Mouse (Mus musculus) spleen, adult 2 months (tissue): ENCODE measurements at regions not wholly inside any gene's neighbourhood (a gene's known extent, or its start where the extent isn't known, plus 50 kb on each side); places are given as distances from the start of the nearest gene placed in this dataset.

Source experiments
- DNase-seq, 2 experiments: peaks; one replicate each; pipeline versions ENCODE4 v3.0.0 to v3.0.0-alpha.2; 2012 to 2021; ENCODE audit warnings: low spot score in 2 of 2, low read depth in 1 of 2
- H3K27ac ChIP-seq: fragments of 200-500 bp; 2 replicates; pipeline ENCODE4 v1.5.1; 2012; ENCODE audit warnings: low read length, inconsistent platforms; ENCODE audit not compliant: insufficient read depth
- H3K27me3 ChIP-seq: fragments of 200-500 bp; 2 replicates; pipeline ENCODE4 v1.6.1; 2012; ENCODE audit warnings: mild to moderate bottlenecking, moderate library complexity, low read length, inconsistent platforms; ENCODE audit not compliant: control insufficient read depth, insufficient read depth
- H3K36me3 ChIP-seq: fragments of 200-500 bp; 2 replicates; pipeline ENCODE4 v1.6.1; 2012; ENCODE audit warnings: mild to moderate bottlenecking, low read length, inconsistent platforms; ENCODE audit not compliant: control insufficient read depth, insufficient read depth
- H3K4me1 ChIP-seq: fragments of 200-500 bp; 2 replicates; pipeline ENCODE4 v1.6.1; 2011; ENCODE audit warnings: inconsistent platforms; ENCODE audit not compliant: control insufficient read depth, insufficient read depth, insufficient read length
- H3K4me3 ChIP-seq: fragments of 200-500 bp; 2 replicates; pipeline ENCODE4 v1.5.1; 2011; ENCODE audit warnings: mild to moderate bottlenecking, inconsistent platforms; ENCODE audit not compliant: insufficient read depth, insufficient read length; ENCODE audit errors: extremely low read depth
- CTCF ChIP-seq: fragments of 200-500 bp; IDR thresholded peaks from 2 replicates; pipeline ENCODE4 v1.5.1; 2011; ENCODE audit warnings: mild to moderate bottlenecking, inconsistent platforms; ENCODE audit not compliant: insufficient read depth, insufficient read length, insufficient replicate concordance; ENCODE audit errors: extremely low read depth
- POLR2A ChIP-seq: fragments of 200-500 bp; IDR thresholded peaks from 2 replicates; pipeline ENCODE4 v1.6.1; 2011; ENCODE audit warnings: low read depth, low read length, inconsistent platforms
- WGBS: fragments of 180-500 bp; shearing (Covaris S2); methylation state at CpG from one replicate; pipeline ENCODE4 v1.1.7; 2018; 5-methylcytosine and 5-hydroxymethylcytosine counted together

DNA sequence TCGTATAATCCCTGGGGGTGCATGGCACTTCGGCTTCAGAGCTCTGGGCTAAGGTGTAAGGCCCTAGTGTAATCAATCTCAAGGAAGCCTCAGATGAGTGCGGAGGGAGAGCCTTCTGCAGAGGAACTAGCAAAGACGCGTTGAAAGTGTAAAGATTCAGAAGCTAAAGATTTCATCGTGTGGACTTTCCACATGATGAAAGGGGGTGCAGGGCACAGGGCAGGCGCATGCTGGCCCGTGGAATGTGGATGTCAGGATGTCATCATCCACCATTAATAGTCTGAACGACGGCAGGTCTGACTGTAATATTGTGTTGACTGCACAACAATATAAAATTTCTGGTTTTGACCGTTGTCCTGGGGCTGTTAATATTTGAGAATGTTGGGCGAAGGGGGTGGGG, 85.2 kb upstream of the Ccnd2 start:
- H3K27ac ChIP-seq, result no peak overlapping the region
- H3K27me3 ChIP-seq, result no peaks in the 10 kb centered on the region
- 73% methylated on average over 12 of the region's 12 CpGs for WGBS
- H3K4me1 ChIP-seq, result peaks cover 30% of the 10 kb centered on the region; the same call in 1 of the 2 replicates
- H3K36me3 ChIP-seq, result no peaks in the 10 kb centered on the region
- no peak for TF ChIP-seq CTCF
- no peak for TF ChIP-seq POLR2A
- no peak for DNase-seq
- no peak overlapping the region for H3K4me3 ChIP-seq

DNA sequence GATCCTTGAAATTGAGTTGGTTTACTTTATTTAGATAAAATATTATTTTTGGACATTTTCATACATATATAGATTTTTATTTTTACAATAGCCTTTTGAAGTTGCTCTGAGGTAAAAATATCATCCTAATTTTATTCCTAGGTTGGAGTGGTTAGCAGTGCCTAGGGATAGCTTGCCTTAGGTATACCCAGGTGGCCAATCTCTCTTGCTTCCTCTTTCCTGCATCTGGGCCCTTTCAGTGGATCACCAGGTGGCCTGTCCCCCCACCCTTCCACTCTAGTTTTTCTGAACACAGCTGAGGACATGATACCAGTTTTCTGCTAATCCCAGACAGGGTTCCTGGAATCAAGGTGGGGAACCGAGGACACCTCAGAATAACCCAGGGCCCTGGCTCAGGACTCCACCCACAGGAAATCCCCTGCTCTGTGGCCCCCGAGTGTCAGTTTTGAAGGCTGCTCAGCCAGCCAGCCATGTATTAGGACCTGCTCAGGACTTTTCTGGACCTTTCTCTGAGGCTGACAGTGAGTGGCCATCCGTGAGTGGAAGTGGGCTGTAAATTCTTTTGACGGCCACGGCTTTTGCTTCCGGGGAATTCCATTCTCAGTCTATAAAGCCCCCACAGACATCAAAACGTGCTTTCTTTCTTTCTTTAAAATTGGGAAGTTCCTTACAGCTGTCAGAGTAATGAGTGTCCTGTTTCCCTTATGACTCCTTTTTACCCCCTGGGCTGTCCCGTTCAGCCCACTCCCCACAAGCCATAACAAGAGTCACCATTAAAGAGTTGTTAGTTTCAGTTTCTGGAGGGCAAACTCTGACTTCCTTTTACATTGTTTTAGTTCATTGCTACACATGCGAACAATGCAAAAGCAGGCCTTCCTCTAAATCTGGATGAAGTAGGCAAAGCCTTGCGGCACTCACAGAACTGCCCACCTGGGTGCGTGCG, 87.8 kb upstream of the Ccnd2 start:
- H3K27ac ChIP-seq, result peak overlapping the region; percentile 85
- H3K4me1 ChIP-seq, result peaks cover 32% of the 10 kb centered on the region; the same call in 1 of the 2 replicates
- peak in 1 of 2 experiments; percentile 39 for DNase-seq
- TF ChIP-seq POLR2A (no peak), CTCF (no peak)
- no peaks in the 10 kb centered on the region for H3K27me3 ChIP-seq
- H3K36me3 ChIP-seq, result no peaks in the 10 kb centered on the region
- WGBS, result 7% methylated on average over 12 of the region's 12 CpGs
- H3K4me3 ChIP-seq, result peak overlapping the region; percentile 56

DNA sequence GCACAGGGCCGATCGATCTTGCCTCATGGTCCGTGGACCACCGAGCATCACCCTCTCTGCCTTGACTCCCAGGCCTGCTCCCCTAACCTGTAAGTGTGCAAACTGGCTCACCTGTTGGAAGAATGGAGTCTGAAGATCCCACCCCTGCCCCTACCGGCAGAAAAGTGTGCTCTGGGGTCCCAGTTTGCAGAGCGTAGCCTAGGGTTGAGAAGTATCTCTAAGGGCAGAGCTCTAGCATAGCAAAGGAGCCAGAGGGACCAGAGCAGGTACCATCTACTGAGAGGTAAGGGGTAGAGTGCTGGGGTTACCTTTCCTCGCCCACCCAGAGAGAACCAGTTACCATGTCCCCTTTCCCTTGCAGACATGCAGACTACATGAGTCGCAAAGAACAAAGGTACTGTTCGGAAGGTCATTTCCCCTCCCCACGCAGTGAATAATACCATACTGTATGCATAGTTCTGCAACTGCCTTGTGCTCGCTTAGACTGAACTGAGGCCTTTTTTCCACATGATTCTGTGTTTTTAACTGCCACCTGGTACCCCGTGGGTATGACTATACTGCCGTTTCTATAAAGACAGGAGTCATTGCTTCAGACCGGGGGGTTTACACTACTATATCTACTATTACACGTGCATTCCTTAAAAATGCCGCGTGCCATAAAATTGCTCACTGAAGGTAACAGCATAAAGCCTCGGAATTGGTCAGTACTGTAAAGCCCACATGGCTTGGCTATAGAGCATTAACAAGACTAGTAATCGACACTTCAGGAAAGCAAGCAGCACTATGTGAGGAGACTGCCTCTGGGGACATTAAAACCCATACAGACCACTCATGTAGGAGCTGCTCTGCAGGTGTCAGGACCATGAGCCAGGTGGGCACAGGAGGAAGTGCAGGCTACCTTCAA, 88.7 kb upstream of the Ccnd2 start:
- H3K27me3 ChIP-seq, result no peaks in the 10 kb centered on the region
- TF ChIP-seq POLR2A (no peak), CTCF (no peak)
- H3K36me3 ChIP-seq, result no peaks in the 10 kb centered on the region
- peak overlapping the region; percentile 85 for H3K27ac ChIP-seq
- peak overlapping the region; percentile 56 for H3K4me3 ChIP-seq
- peak in 1 of 2 experiments; percentile 28 for DNase-seq
- H3K4me1 ChIP-seq, result peaks cover 32% of the 10 kb centered on the region; the same call in 1 of the 2 replicates
- WGBS, result 54% methylated on average over 19 of the region's 19 CpGs

DNA sequence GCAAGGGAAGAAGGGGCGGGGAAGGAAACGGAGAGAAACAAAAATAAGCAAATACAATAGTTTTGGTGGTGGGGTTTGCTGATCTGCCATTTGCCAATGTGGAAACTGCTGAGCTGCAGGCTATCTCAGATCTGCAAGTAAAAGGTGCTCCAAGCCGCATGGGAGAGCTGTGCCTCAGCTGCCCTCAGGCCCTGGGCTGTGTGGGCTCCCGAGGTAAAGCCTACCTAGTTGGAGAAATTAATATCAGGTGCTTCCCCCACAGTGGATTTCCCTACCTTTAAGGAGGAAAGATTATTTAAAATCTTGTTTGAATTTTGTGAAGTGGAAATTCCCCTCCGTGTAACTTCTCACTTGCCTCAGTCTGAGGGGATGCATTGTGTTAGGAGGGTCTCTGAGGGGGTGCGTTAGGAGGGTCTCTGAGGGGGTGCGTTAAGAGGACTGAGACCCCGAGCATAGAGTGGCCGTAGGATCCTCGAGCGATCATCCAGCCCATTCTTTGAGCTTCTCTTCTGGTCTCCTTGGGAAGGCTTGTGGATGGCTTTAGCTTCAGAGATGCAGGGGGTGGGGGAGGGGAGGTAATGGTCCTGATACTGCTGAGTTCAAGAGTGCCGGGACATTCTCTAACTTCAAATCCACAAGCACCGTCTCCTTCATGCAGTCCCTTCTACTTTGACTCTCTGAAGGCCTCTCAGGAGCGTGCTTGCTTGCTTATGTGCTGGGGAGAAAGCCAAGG, 89.9 kb upstream of the Ccnd2 start:
- WGBS, result 76% methylated on average over 14 of the region's 14 CpGs
- H3K27me3 ChIP-seq, result no peaks in the 10 kb centered on the region
- no peaks in the 10 kb centered on the region for H3K36me3 ChIP-seq
- DNase-seq, result no peak
- H3K27ac ChIP-seq, result no peak overlapping the region
- no peak overlapping the region for H3K4me3 ChIP-seq
- H3K4me1 ChIP-seq, result peaks cover 28% of the 10 kb centered on the region; the same call in 1 of the 2 replicates
- TF ChIP-seq CTCF (no peak), POLR2A (no peak)

DNA sequence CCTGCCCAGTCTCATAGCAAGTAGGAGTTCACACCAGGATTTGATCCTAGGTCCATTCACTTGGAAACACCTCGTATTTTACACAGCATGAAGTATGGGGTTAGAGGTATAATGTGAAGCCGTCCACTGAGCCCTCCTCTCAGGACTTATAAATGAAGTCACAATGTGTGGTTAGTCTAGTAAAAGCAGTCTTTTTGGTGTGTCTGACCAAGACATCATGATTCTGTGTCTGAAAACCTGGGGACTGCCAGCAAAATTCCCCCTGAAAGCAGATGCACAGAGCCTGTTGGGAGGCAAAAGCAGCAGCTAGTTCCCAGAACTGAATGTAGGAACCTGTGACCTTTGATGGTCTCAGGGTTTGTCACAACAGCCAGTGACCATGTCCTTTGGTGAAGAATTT, 91.0 kb upstream of the Ccnd2 start:
- Histone ChIP-seq H3K4me3 (no peak overlapping the region), H3K27ac (no peak overlapping the region), H3K27me3 (no peaks in the 10 kb centered on the region), H3K36me3 (no peaks in the 10 kb centered on the region), H3K4me1 (peaks cover 36% of the 10 kb centered on the region; the same call in 1 of the 2 replicates)
- no peak for DNase-seq
- TF ChIP-seq POLR2A (no peak), CTCF (no peak)
- 89% methylated on average over 2 of the region's 2 CpGs for WGBS

DNA sequence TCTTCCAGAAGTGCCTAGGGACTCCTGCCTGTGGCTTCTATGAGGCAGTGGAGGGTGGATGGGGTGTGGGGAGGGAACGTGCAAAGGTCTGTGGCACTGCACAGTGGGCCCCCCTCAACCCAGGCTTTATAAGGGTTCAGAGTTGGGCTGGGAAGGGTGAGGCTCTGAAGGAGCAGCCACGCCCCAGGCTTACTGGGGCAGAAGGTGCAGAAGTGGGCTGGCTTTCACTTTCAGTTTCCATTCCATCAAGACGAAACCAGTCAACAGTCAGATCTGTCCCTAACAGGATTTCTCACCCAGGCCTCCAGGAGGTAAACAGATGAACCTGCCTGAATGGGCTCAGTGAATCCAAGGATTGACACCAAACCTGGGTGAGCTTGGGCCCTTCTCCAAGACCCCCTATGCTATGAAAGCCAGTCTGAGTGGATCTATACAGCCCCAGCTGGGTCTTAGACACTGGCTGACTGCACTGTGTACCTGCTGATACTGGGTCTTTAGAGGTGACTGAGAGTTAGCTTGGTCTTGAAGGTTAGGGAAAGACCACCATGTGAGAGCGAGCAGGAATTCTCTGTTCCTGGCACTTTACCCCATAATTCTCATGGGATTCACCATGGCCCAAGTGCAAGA, 93.9 kb upstream of the Ccnd2 start:
- peaks cover 25% of the 10 kb centered on the region; the same call in 1 of the 2 replicates for H3K4me1 ChIP-seq
- peak overlapping the region; percentile 24; the same call in 1 of the 2 replicates for H3K4me3 ChIP-seq
- peak overlapping the region; percentile 88 for H3K27ac ChIP-seq
- TF ChIP-seq CTCF (no peak), POLR2A (no peak)
- H3K27me3 ChIP-seq, result no peaks in the 10 kb centered on the region
- peak; percentile 58 to 79 for DNase-seq
- 31% methylated on average over 4 of the region's 4 CpGs for WGBS
- no peaks in the 10 kb centered on the region for H3K36me3 ChIP-seq
